Mouse (Mus musculus): ENCODE measurements around the gene Zbtb22. TPM values are rescaled to one million over a fixed set of nuclear protein-coding genes. Genes with fewer than 3 reads are reported as not detected.

Zbtb22 gene
- polyA plus RNA-seq, 1 experiment from 2014 or later, result 9.1 TPM

DNA sequence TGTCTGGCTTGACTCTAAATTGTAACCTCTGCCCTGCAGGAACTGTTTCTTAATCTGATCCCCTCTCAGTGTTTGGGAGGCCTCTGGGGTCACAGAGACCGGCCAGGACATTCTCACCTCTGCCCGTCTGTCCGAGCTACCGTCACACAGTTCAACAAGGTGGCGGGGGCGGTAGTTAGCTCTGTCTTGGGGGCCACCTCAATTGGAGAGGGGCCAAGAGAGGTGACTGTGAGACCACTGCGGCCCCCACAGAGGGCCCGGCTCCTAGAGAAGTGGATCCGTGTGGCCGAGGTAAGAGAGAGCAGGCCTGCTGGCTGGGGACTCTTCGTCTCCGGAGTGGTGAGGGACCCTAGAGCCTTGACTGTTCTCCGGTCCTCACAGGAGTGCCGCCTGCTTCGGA lies 17.3 kb downstream of the Zbtb22 start:
- H3K36me3 ChIP-seq (ENCODE audit: control insufficient read depth, insufficient read depth), result peaks cover 8% of the 10 kb centered on the region; the same call in 1 of the 2 replicates
- no peak overlapping the region for H3K27ac ChIP-seq (ENCODE audit: low read length)
- no peaks in the 10 kb centered on the region for H3K9me3 ChIP-seq (replicated peaks; ENCODE audit: control insufficient read depth, low read length)
- H3K27me3 ChIP-seq (ENCODE audit: control insufficient read depth, insufficient read depth, low read depth, low read length), result no peaks in the 10 kb centered on the region
- peaks cover 26% of the 10 kb centered on the region for H3K4me1 ChIP-seq (ENCODE audit: control insufficient read depth, low read depth, low read length)
- no peak overlapping the region for H3K9ac ChIP-seq (ENCODE audit: low read depth, low read length)
- WGBS (ENCODE audit: insufficient replicate concordance), result 84% methylated on average over 15 of the region's 15 CpGs
- no peak overlapping the region for H3K4me3 ChIP-seq (ENCODE audit: low read depth, low read length)
- no peak overlapping the region for H3K4me2 ChIP-seq (ENCODE audit: low read depth, low read length)
- no peak for ATAC-seq (ENCODE audit: low read depth)

DNA sequence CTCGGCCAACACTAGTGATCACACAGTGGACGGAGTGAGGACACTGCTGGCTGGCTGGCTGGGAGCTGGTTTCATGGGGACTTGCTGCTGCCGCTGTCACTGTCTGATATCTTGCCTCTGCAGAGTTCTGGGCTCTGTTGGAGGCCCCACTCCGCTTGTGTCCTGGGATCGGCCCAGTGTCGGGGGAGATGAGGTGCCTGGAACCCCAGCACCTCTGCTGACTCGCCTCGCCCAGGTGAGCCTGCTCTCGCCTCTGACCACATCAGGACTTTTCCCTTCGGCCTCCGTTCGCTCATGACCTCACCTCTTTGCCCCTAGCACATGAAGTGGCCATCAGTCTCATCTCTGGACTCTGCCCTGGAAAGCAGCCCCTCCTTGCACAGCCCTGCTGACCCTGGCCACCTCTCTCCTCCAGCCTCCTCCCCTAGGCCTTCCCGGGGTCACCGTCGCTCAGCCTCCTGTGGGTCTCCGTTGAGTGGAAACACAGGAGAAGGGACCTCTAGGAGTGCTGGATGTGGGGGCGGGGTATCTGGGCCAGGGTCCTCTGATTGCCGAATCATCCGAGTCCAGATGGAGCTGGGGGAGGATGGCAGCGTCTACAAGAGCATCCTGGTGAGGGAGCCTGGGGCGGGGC lies 19.8 kb downstream of the Zbtb22 start:
- 79% methylated on average over 21 of the region's 21 CpGs for WGBS (ENCODE audit: insufficient replicate concordance)
- Histone ChIP-seq H3K4me3 (ENCODE audit: low read depth, low read length) (no peak overlapping the region), H3K9me3 (replicated peaks; ENCODE audit: control insufficient read depth, low read length) (no peaks in the 10 kb centered on the region), H3K4me1 (ENCODE audit: control insufficient read depth, low read depth, low read length) (peaks cover 25% of the 10 kb centered on the region), H3K27ac (ENCODE audit: low read length) (no peak overlapping the region), H3K9ac (ENCODE audit: low read depth, low read length) (no peak overlapping the region), H3K27me3 (ENCODE audit: control insufficient read depth, insufficient read depth, low read depth, low read length) (no peaks in the 10 kb centered on the region), H3K4me2 (ENCODE audit: low read depth, low read length) (no peak overlapping the region), H3K36me3 (ENCODE audit: control insufficient read depth, insufficient read depth) (peaks cover 8% of the 10 kb centered on the region; the same call in 1 of the 2 replicates)
- no peak for ATAC-seq (ENCODE audit: low read depth)

DNA sequence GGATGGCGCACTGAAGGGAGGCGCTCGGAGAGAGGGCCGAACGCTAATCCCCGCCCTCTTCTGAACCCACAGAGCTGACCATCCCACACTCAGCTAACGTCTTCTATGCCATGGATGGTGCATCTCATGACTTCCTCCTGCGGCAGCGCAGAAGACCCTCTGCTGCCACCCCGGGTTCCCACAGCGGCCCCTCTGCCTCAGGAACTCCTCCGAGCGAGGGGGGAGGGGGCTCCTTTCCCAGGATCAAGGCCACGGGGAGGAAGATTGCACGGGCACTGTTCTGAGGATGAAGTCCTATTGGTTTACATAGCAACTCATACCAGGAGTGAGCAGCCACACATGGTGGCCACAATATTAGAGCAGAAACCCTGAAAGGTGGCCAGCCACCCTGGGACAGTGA lies 21.3 kb downstream of the Zbtb22 start:
- no peak overlapping the region for H3K4me2 ChIP-seq (ENCODE audit: low read depth, low read length)

DNA sequence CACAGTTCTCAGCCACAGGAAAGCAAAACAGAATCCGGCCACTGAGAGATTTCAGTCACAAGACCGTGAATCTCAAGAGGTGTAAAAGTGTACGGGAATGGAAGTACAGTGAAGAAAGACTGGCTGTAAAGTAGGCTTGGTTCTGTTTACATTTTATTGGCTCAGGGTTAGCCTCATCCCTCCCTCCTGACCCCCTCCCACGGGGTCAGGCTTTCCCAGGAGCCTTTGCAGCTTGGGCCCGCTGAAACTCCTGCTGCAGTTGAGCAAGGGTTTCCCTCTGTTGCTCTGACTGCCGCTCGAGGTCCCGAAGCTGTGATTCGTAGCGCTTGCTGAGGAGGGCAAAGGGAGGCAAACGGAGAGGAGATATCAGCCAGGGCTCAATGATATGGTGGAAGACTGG lies 23.1 kb downstream of the Zbtb22 start:
- Histone ChIP-seq H3K4me2 (ENCODE audit: low read depth, low read length) (no peak overlapping the region), H3K27ac (ENCODE audit: low read length) (no peak overlapping the region), H3K9me3 (replicated peaks; ENCODE audit: control insufficient read depth, low read length) (no peaks in the 10 kb centered on the region), H3K4me3 (ENCODE audit: low read depth, low read length) (no peak overlapping the region), H3K9ac (ENCODE audit: low read depth, low read length) (no peak overlapping the region), H3K36me3 (ENCODE audit: control insufficient read depth, insufficient read depth) (peaks cover 12% of the 10 kb centered on the region), H3K27me3 (ENCODE audit: control insufficient read depth, insufficient read depth, low read depth, low read length) (no peaks in the 10 kb centered on the region), H3K4me1 (ENCODE audit: control insufficient read depth, low read depth, low read length) (peaks cover 22% of the 10 kb centered on the region)
- ATAC-seq (ENCODE audit: low read depth), result no peak
- 66% methylated on average over 11 of the region's 11 CpGs for WGBS (ENCODE audit: insufficient replicate concordance)

More for the DNA sequence above, 21.3 kb downstream of the Zbtb22 start:
- no peak for ATAC-seq (ENCODE audit: low read depth)
- H3K9me3 ChIP-seq (replicated peaks; ENCODE audit: control insufficient read depth, low read length), result no peaks in the 10 kb centered on the region
- H3K27ac ChIP-seq (ENCODE audit: low read length), result no peak overlapping the region
- H3K4me3 ChIP-seq (ENCODE audit: low read depth, low read length), result no peak overlapping the region
- 81% methylated on average over 15 of the region's 15 CpGs for WGBS (ENCODE audit: insufficient replicate concordance)
- H3K27me3 ChIP-seq (ENCODE audit: control insufficient read depth, insufficient read depth, low read depth, low read length), result no peaks in the 10 kb centered on the region
- H3K36me3 ChIP-seq (ENCODE audit: control insufficient read depth, insufficient read depth), result peaks cover 8% of the 10 kb centered on the region; the same call in 1 of the 2 replicates
- no peak overlapping the region for H3K9ac ChIP-seq (ENCODE audit: low read depth, low read length)
- peaks cover 26% of the 10 kb centered on the region for H3K4me1 ChIP-seq (ENCODE audit: control insufficient read depth, low read depth, low read length)

DNA sequence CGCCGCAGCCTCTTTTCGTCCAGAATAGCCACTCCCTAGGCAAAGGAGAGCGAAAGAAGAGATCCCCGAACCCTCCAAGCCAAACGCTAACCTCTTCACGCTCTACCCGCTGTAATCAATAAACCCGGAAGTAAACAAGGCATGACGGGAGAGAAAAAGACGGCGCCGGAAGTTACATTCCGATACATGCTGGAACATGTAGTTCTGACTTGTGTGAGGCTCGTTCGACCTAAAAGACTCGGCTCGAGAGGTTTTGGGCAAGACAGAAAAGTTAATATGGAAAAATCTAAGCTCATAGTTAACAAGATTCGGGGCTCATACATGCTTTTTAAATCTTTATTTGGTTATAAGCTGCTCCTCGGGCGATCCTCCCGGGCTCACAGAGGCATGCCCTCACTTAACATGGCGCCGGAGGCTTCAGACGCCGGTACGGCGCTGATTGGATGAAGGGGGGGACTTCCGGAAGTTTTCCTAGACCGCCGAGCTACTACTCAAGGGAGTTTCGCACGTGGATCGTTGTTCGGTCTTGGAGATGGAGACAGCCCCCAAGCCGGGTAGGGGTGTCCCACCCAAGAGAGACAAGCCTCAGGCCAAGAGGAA lies 24.6 kb downstream of the Zbtb22 start, which contains the start of the genes Pfdn6 and Wdr46:
Gene Pfdn6 (minus strand): TSS at position 138 of the 600 bp plus-strand sequence.
Gene Wdr46 (plus strand): TSS at position 455 of the 600 bp plus-strand sequence.
- WGBS (ENCODE audit: insufficient replicate concordance), result under 1% methylated on average over 36 of the region's 36 CpGs
- Histone ChIP-seq H3K4me3 (ENCODE audit: low read depth, low read length) (peak within 1 kb of the TSS; percentile 94), H3K27ac (ENCODE audit: low read length) (peak within 1 kb of the TSS; percentile 68)

GRCm38 (mm10) chr17:33940981-33941380 lies 25.3 kb downstream of the Zbtb22 start:
- H3K9me3 ChIP-seq (replicated peaks; ENCODE audit: control insufficient read depth, low read length), result no peaks in the 10 kb centered on the region
- peak overlapping the region; percentile 98 for H3K4me2 ChIP-seq (ENCODE audit: low read depth, low read length)
- H3K4me3 ChIP-seq (ENCODE audit: low read depth, low read length), result peak overlapping the region; percentile 94
- WGBS (ENCODE audit: insufficient replicate concordance), result 1% methylated on average over 26 of the region's 26 CpGs
- H3K9ac ChIP-seq (ENCODE audit: low read depth, low read length), result peak overlapping the region; percentile 77
- no peak overlapping the region; the same call in 1 of the 2 replicates for H3K27ac ChIP-seq (ENCODE audit: low read length)
- peaks cover 22% of the 10 kb centered on the region for H3K4me1 ChIP-seq (ENCODE audit: control insufficient read depth, low read depth, low read length)
- H3K36me3 ChIP-seq (ENCODE audit: control insufficient read depth, insufficient read depth), result peaks cover 18% of the 10 kb centered on the region
- no peaks in the 10 kb centered on the region for H3K27me3 ChIP-seq (ENCODE audit: control insufficient read depth, insufficient read depth, low read depth, low read length)
- no peak for ATAC-seq (ENCODE audit: low read depth)

More for the DNA sequence above, 24.6 kb downstream of the Zbtb22 start, which contains the start of the genes Pfdn6 and Wdr46:
- Histone ChIP-seq H3K36me3 (ENCODE audit: control insufficient read depth, insufficient read depth) (peaks cover 18% of the 10 kb centered on the region), H3K4me2 (ENCODE audit: low read depth, low read length) (peak within 1 kb of the TSS; percentile 98), H3K9me3 (replicated peaks; ENCODE audit: control insufficient read depth, low read length) (no peaks in the 10 kb centered on the region), H3K27me3 (ENCODE audit: control insufficient read depth, insufficient read depth, low read depth, low read length) (no peaks in the 10 kb centered on the region), H3K9ac (ENCODE audit: low read depth, low read length) (peak within 1 kb of the TSS; percentile 77), H3K4me1 (ENCODE audit: control insufficient read depth, low read depth, low read length) (peaks cover 22% of the 10 kb centered on the region)
- ATAC-seq (ENCODE audit: low read depth), result peak; percentile 90

DNA sequence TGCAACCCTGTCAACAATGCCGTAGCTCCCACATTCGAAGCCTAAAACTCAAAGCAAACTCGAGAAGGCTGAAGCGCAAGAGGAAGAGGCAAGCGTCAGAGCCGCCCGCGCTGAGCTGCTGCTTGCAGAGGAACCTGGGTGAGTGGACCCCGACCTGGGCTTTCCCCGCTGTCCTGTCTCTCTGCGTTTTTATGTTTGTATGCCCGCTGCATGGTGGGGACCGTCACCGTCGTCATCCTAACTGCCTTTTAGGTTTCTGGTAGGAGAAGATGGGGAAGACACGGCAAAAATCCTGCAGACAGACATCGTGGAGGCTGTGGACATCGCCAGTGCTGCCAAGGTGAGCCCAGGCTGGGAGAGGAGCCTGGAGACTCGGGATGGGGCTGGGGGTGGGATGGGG lies 25.7 kb downstream of the Zbtb22 start:
- Histone ChIP-seq H3K9ac (ENCODE audit: low read depth, low read length) (peak overlapping the region; percentile 77), H3K4me1 (ENCODE audit: control insufficient read depth, low read depth, low read length) (peaks cover 22% of the 10 kb centered on the region), H3K36me3 (ENCODE audit: control insufficient read depth, insufficient read depth) (peaks cover 18% of the 10 kb centered on the region), H3K9me3 (replicated peaks; ENCODE audit: control insufficient read depth, low read length) (no peaks in the 10 kb centered on the region), H3K4me3 (ENCODE audit: low read depth, low read length) (peak overlapping the region; percentile 94), H3K27ac (ENCODE audit: low read length) (no peak overlapping the region), H3K4me2 (ENCODE audit: low read depth, low read length) (peak overlapping the region; percentile 98), H3K27me3 (ENCODE audit: control insufficient read depth, insufficient read depth, low read depth, low read length) (no peaks in the 10 kb centered on the region)
- no peak for ATAC-seq (ENCODE audit: low read depth)
- WGBS (ENCODE audit: insufficient replicate concordance), result 38% methylated on average over 19 of the region's 19 CpGs

GRCm38 (mm10) chr17:33943454-33943853 lies 27.8 kb downstream of the Zbtb22 start:
- H3K27me3 ChIP-seq (ENCODE audit: control insufficient read depth, insufficient read depth, low read depth, low read length), result no peaks in the 10 kb centered on the region
- H3K4me3 ChIP-seq (ENCODE audit: low read depth, low read length), result no peak overlapping the region
- H3K4me1 ChIP-seq (ENCODE audit: control insufficient read depth, low read depth, low read length), result peaks cover 22% of the 10 kb centered on the region
- no peak overlapping the region for H3K9ac ChIP-seq (ENCODE audit: low read depth, low read length)
- no peak overlapping the region for H3K4me2 ChIP-seq (ENCODE audit: low read depth, low read length)
- H3K9me3 ChIP-seq (replicated peaks; ENCODE audit: control insufficient read depth, low read length), result no peaks in the 10 kb centered on the region
- peaks cover 11% of the 10 kb centered on the region for H3K36me3 ChIP-seq (ENCODE audit: control insufficient read depth, insufficient read depth)
- ATAC-seq (ENCODE audit: low read depth), result no peak
- WGBS (ENCODE audit: insufficient replicate concordance), result 89% methylated on average over 15 of the region's 15 CpGs
- H3K27ac ChIP-seq (ENCODE audit: low read length), result no peak overlapping the region

Data from liver, embryonic 16.5 days (tissue).